Mouse (Mus musculus) neural tube, embryonic 10.5 days (tissue): ENCODE results near the gene Arap2.
A peak's percentile ranks its signal among the peaks of the same experiment; 100 is the strongest.
"Not testable (repeated sequence)": the region's sequence is repeated elsewhere in the genome, so short reads cannot be mapped to it uniquely, and the experiment has no call there.

ENCODE experiments used
- DNase-seq: peaks from one replicate; pipeline ENCODE4 v3.0.0-alpha.2; 2017; ENCODE audit warnings: low spot score; ENCODE audit errors: extremely low spot score

Gene Arap2

GRCm38 (mm10) chr5:62743220-62743922 lies 22.6 kb downstream of the Arap2 start:
- no peak for DNase-seq

GRCm38 (mm10) chr5:62739451-62740415 lies 26.2 kb downstream of the Arap2 start:
- DNase-seq = no peak

GRCm38 (mm10) chr5:62730573-62730972 lies 35.4 kb downstream of the Arap2 start:
- DNase-seq = not testable (repeated sequence)

- no peak for DNase-seq
Measured at GRCm38 (mm10) chr5:62725551-62725950, 40.4 kb downstream of the Arap2 start.

- DNase-seq = no peak
Measured at GRCm38 (mm10) chr5:62723261-62724105, 42.5 kb downstream of the Arap2 start.

GRCm38 (mm10) chr5:62716468-62716867 lies 49.5 kb downstream of the Arap2 start:
- no peak for DNase-seq

- no peak for DNase-seq
Measured at GRCm38 (mm10) chr5:62715977-62716376, 50.0 kb downstream of the Arap2 start.

- DNase-seq = no peak
Measured at GRCm38 (mm10) chr5:62715436-62715835, 50.5 kb downstream of the Arap2 start.

- DNase-seq = no peak
Measured at GRCm38 (mm10) chr5:62710955-62711354, 55.0 kb downstream of the Arap2 start.

- DNase-seq = peak; percentile 21
Measured at GRCm38 (mm10) chr5:62706900-62707299, 59.1 kb downstream of the Arap2 start.

- DNase-seq = no peak
Measured at GRCm38 (mm10) chr5:62689965-62690364, 76.0 kb downstream of the Arap2 start.

- no peak for DNase-seq
Measured at GRCm38 (mm10) chr5:62683751-62684150, 82.2 kb downstream of the Arap2 start.

- DNase-seq = no peak
Measured at GRCm38 (mm10) chr5:62683207-62683606, 82.8 kb downstream of the Arap2 start.

GRCm38 (mm10) chr5:62677390-62677789 lies 88.6 kb downstream of the Arap2 start:
- DNase-seq = no peak

- peak; percentile 27 for DNase-seq
Measured at GRCm38 (mm10) chr5:62672736-62673436, 93.1 kb downstream of the Arap2 start.

GRCm38 (mm10) chr5:62665329-62665728 lies 100.6 kb downstream of the Arap2 start:
- DNase-seq = no peak

GRCm38 (mm10) chr5:62664847-62665246 lies 101.1 kb downstream of the Arap2 start:
- no peak for DNase-seq

- no peak for DNase-seq
Measured at GRCm38 (mm10) chr5:62663206-62663605, 102.8 kb downstream of the Arap2 start.

GRCm38 (mm10) chr5:62653924-62654323 lies 112.0 kb downstream of the Arap2 start:
- no peak for DNase-seq

GRCm38 (mm10) chr5:62642330-62642729 lies 123.6 kb downstream of the Arap2 start:
- no peak for DNase-seq

GRCm38 (mm10) chr5:62640501-62640900 lies 125.5 kb downstream of the Arap2 start:
- DNase-seq = no peak
